ENCODE assay signal across 16 mouse cellular contexts in the genomic region with DNA sequence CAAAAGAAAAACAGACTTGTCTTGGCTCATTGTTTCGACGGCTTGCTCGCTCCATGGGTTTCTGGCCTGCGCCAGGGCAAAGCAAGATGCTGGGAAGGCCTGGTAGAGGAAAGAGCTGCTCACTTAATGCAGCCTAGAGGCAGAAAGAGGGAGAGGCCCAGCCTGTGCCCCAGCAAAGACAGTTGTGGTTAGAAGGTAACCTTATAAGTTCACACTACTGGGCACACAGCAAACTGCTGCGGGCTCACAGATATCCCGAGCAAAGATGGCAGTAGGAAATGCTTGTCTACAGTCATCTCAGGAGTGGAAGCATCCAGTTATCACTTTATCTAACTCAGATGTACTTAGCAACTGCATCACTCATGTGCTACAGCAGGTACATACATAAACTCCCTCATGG.
"Had no signal": no experiment of that assay in that cellular context is flagged by ENCODE, and none has a peak within 500 bp of the region (broad histone marks: within the 10 kb centered on the region; RNA-seq: fewer than 3 reads in every experiment).

No protein-coding gene starts in this region.

- H3K36me3 ChIP-seq: lung, embryonic 15.5 days; midbrain, embryonic 13.5 days; midbrain, embryonic 15.5 days; neural tube, embryonic 12.5 days; stomach, embryonic 15.5 days had no signal

- H3K4me3 ChIP-seq: lung, embryonic 15.5 days; megakaryocyte, embryonic 14.5 days; midbrain, embryonic 13.5 days; midbrain, embryonic 15.5 days; neural tube, embryonic 12.5 days; stomach, embryonic 15.5 days had no signal

- H3K27me3 ChIP-seq: lung, embryonic 15.5 days; megakaryocyte, embryonic 14.5 days; midbrain, embryonic 13.5 days; midbrain, embryonic 15.5 days; neural tube, embryonic 12.5 days; stomach, embryonic 15.5 days had no signal

- H3K9me3 ChIP-seq: lung, embryonic 15.5 days; megakaryocyte, embryonic 14.5 days; midbrain, embryonic 13.5 days; midbrain, embryonic 15.5 days; neural tube, embryonic 12.5 days had no signal

- H3K4me2 ChIP-seq: lung, embryonic 15.5 days; midbrain, embryonic 11.5 days; midbrain, embryonic 13.5 days; midbrain, embryonic 15.5 days; neural tube, embryonic 12.5 days; stomach, embryonic 15.5 days had no signal

- ATAC-seq: lung, postnatal 0 days; midbrain, embryonic 13.5 days; midbrain, embryonic 15.5 days had no signal

- H3K9ac ChIP-seq: lung, embryonic 15.5 days; midbrain, embryonic 13.5 days; midbrain, embryonic 15.5 days; neural tube, embryonic 12.5 days; stomach, embryonic 15.5 days had no signal

- DNase-seq: lung, adult 2 months; lung, postnatal 14 days; lung, postnatal 36 days; right cerebral cortex, postnatal 14 days; thymus, adult 2 months; thymus, postnatal 25 days had no signal

- H3K4me1 ChIP-seq: megakaryocyte, embryonic 14.5 days; midbrain, embryonic 13.5 days; midbrain, embryonic 15.5 days; neural tube, embryonic 12.5 days; stomach, embryonic 15.5 days had no signal

- H3K27ac ChIP-seq: lung, embryonic 15.5 days; macrophage; midbrain, embryonic 13.5 days; midbrain, embryonic 15.5 days; neural tube, embryonic 12.5 days; stomach, embryonic 15.5 days; stomach, postnatal 0 days had no signal
